Mouse (Mus musculus) lung, embryonic 14.5 days (tissue): ENCODE data around the gene Tmem33. TPM values are rescaled to one million over a fixed set of nuclear protein-coding genes. Genes with fewer than 3 reads are reported as not detected.

ENCODE experiments used
- ATAC-seq: fragments of 200-750 bp; cut with Nextera tagmentation; 2 replicates; pipeline ENCODE4 v1.8.0; 2017; ENCODE audit warnings: mild to moderate bottlenecking, moderate TSS enrichment, moderate library complexity; ENCODE audit not compliant: insufficient read depth
- DNase-seq: peaks from one replicate; pipeline ENCODE4 v3.0.0-alpha.2; 2015
- H3K27ac ChIP-seq: fragments of 300-500 bp; sonication (generic); 2 replicates; pipeline ENCODE4 v1.5.1; 2014; ENCODE audit warnings: low read depth, mild to moderate bottlenecking, moderate library complexity
- H3K27me3 ChIP-seq: fragments of 300-500 bp; sonication (generic); 2 replicates; pipeline ENCODE4 v1.6.1; 2014; ENCODE audit warnings: low read length, control low read depth; ENCODE audit not compliant: insufficient read depth
- H3K36me3 ChIP-seq: fragments of 300-500 bp; sonication (generic); 2 replicates; pipeline ENCODE4 v1.6.1; 2014; ENCODE audit warnings: control low read depth; ENCODE audit not compliant: insufficient read depth
- H3K4me1 ChIP-seq: fragments of 300-500 bp; sonication (generic); 2 replicates; pipeline ENCODE4 v1.6.1; 2014; ENCODE audit warnings: antibody characterized with exemption, control low read depth; ENCODE audit not compliant: insufficient read depth
- H3K4me2 ChIP-seq: fragments of 300-500 bp; sonication (generic); 2 replicates; pipeline ENCODE4 v1.6.1; 2014; ENCODE audit warnings: mild to moderate bottlenecking
- H3K4me3 ChIP-seq: fragments of 300-500 bp; sonication (generic); 2 replicates; pipeline ENCODE4 v1.5.1; 2014; ENCODE audit warnings: low read depth, low read length
- H3K9ac ChIP-seq: fragments of 300-500 bp; sonication (generic); 2 replicates; pipeline ENCODE4 v1.6.1; 2014
- H3K9me3 ChIP-seq: fragments of 300-500 bp; sonication (generic); 2 replicates; pipeline ENCODE4 v1.6.1; 2016; ENCODE audit warnings: low read depth, low read length, control low read depth
- CTCF ChIP-seq: IDR thresholded peaks from 2 replicates; pipeline ENCODE4 v1.5.1; 2016; ENCODE audit warnings: antibody characterized with exemption, low read depth
- WGBS: fragments of 180-500 bp; shearing (Covaris S2); extraction: QIAGEN DNeasy Blood & Tissue Kit; methylation state at CpG from one replicate; pipeline ENCODE4 v1.1.7; 2014; 5-methylcytosine and 5-hydroxymethylcytosine counted together
- polyA plus RNA-seq: library from polyadenylated mRNA; unstranded; fragments of >200 nt; fragmentation: Nextera tagmentation; extraction: Ambion mirVana; gene quantifications from 2 replicates; pipeline ENCODE4 v1.2.1, GENCODE M21; 2014

The Tmem33 gene
- polyA plus RNA-seq, 1 experiment from 2014 or later: 73.9 TPM

- no peak overlapping the region for H3K27ac ChIP-seq
- DNase-seq: no peak
- H3K36me3 ChIP-seq: no peaks in the 10 kb centered on the region
- H3K27me3 ChIP-seq: peaks cover 98% of the 10 kb centered on the region
- peak overlapping the region; percentile 39 for H3K4me2 ChIP-seq
- H3K4me3 ChIP-seq: peak overlapping the region; percentile 18
- TF ChIP-seq CTCF: no peak
- H3K9me3 ChIP-seq: peaks cover 5% of the 10 kb centered on the region; the same call in 1 of the 2 replicates
- H3K4me1 ChIP-seq: no peaks in the 10 kb centered on the region
- ATAC-seq: no peak; the same call in 1 of the 2 replicates
- 1% methylated on average over 44 of the region's 44 CpGs for WGBS
- no peak overlapping the region for H3K9ac ChIP-seq
These were observed 37.6 kb upstream of the Tmem33 start for GRCm38 (mm10) chr5:67222440-67223390.

- Histone ChIP-seq H3K27ac (no peak overlapping the region), H3K9me3 (peaks cover 5% of the 10 kb centered on the region; the same call in 1 of the 2 replicates), H3K4me2 (no peak overlapping the region), H3K9ac (no peak overlapping the region), H3K36me3 (no peaks in the 10 kb centered on the region), H3K4me1 (no peaks in the 10 kb centered on the region), H3K4me3 (no peak overlapping the region), H3K27me3 (peaks cover 98% of the 10 kb centered on the region)
- TF ChIP-seq CTCF: no peak
- DNase-seq (no peak), ATAC-seq (no peak)
- WGBS: 4% methylated on average over 15 of the region's 15 CpGs
These were observed 36.8 kb upstream of the Tmem33 start for GRCm38 (mm10) chr5:67223391-67224121.

GRCm38 (mm10) chr5:67224122-67224502 lies 36.3 kb upstream of the Tmem33 start:
- peaks cover 98% of the 10 kb centered on the region for H3K27me3 ChIP-seq
- H3K4me2 ChIP-seq: no peak overlapping the region
- no peaks in the 10 kb centered on the region for H3K36me3 ChIP-seq
- H3K9ac ChIP-seq: no peak overlapping the region
- 13% methylated on average over 6 of the region's 6 CpGs for WGBS
- no peak for TF ChIP-seq CTCF
- no peak for ATAC-seq
- H3K27ac ChIP-seq: no peak overlapping the region
- H3K9me3 ChIP-seq: peaks cover 5% of the 10 kb centered on the region; the same call in 1 of the 2 replicates
- H3K4me1 ChIP-seq: no peaks in the 10 kb centered on the region
- no peak overlapping the region for H3K4me3 ChIP-seq
- DNase-seq: no peak

GRCm38 (mm10) chr5:67225758-67226157 lies 34.6 kb upstream of the Tmem33 start:
- no peak overlapping the region for H3K9ac ChIP-seq
- no peaks in the 10 kb centered on the region for H3K36me3 ChIP-seq
- no peaks in the 10 kb centered on the region; the same call in 1 of the 2 replicates for H3K4me1 ChIP-seq
- H3K27me3 ChIP-seq: peaks cover 98% of the 10 kb centered on the region
- WGBS: 38% methylated on average over 7 of the region's 7 CpGs
- H3K27ac ChIP-seq: no peak overlapping the region
- H3K9me3 ChIP-seq: peaks cover 5% of the 10 kb centered on the region; the same call in 1 of the 2 replicates
- H3K4me2 ChIP-seq: no peak overlapping the region
- H3K4me3 ChIP-seq: no peak overlapping the region
- no peak for ATAC-seq
- no peak for TF ChIP-seq CTCF
- no peak for DNase-seq

GRCm38 (mm10) chr5:67227261-67227660 lies 33.1 kb upstream of the Tmem33 start:
- Histone ChIP-seq H3K4me2 (no peak overlapping the region), H3K27ac (no peak overlapping the region), H3K27me3 (peaks cover 98% of the 10 kb centered on the region), H3K4me3 (no peak overlapping the region), H3K9me3 (peaks cover 5% of the 10 kb centered on the region; the same call in 1 of the 2 replicates), H3K36me3 (no peaks in the 10 kb centered on the region), H3K4me1 (no peaks in the 10 kb centered on the region; the same call in 1 of the 2 replicates), H3K9ac (no peak overlapping the region)
- 8% methylated on average over 11 of the region's 11 CpGs for WGBS
- no peak for TF ChIP-seq CTCF
- ATAC-seq (no peak), DNase-seq (no peak)

- Histone ChIP-seq H3K27me3 (peaks cover 98% of the 10 kb centered on the region), H3K9ac (no peak overlapping the region), H3K27ac (no peak overlapping the region), H3K4me1 (no peaks in the 10 kb centered on the region; the same call in 1 of the 2 replicates), H3K4me3 (no peak overlapping the region), H3K36me3 (no peaks in the 10 kb centered on the region), H3K4me2 (no peak overlapping the region), H3K9me3 (peaks cover 5% of the 10 kb centered on the region; the same call in 1 of the 2 replicates)
- ATAC-seq (no peak), DNase-seq (no peak)
- under 1% methylated on average over 15 of the region's 15 CpGs for WGBS
- TF ChIP-seq CTCF: no peak
These were observed 32.5 kb upstream of the Tmem33 start for GRCm38 (mm10) chr5:67227682-67228444.
